Mouse (Mus musculus) kidney, postnatal 0 days (tissue): Measurements from ENCODE around the gene Esx1. TPM values are rescaled to one million over a fixed set of nuclear protein-coding genes. Genes with fewer than 3 reads are reported as not detected.
A peak's percentile ranks its signal among the peaks of the same experiment; 100 is the strongest.

Source experiments
- ATAC-seq: fragments of 200-750 bp; cut with Nextera tagmentation; replicated peaks from 2 replicates; pipeline ENCODE4 v1.8.0; 2017; ENCODE audit warnings: low read depth, moderate number of reproducible peaks, moderate TSS enrichment, moderate library complexity; ENCODE audit not compliant: low FRiP score
- DNase-seq: peaks from one replicate; pipeline ENCODE4 v3.0.0-alpha.2; 2016; ENCODE audit warnings: low spot score
- H3K27ac ChIP-seq: fragments of 300-500 bp; sonication (generic); 2 replicates; pipeline ENCODE4 v1.5.1; 2014; ENCODE audit warnings: mild to moderate bottlenecking
- H3K27me3 ChIP-seq: fragments of 300-500 bp; sonication (generic); 2 replicates; pipeline ENCODE4 v1.6.1; 2014; ENCODE audit warnings: low read length, mixed read lengths; ENCODE audit not compliant: insufficient read depth
- H3K36me3 ChIP-seq: fragments of 300-500 bp; sonication (generic); 2 replicates; pipeline ENCODE4 v1.6.1; 2014; ENCODE audit warnings: low read length, mixed read lengths; ENCODE audit not compliant: insufficient read depth
- H3K4me1 ChIP-seq: fragments of 300-500 bp; sonication (generic); replicated peaks from 2 replicates; pipeline ENCODE4 v1.6.1; 2014; ENCODE audit warnings: antibody characterized with exemption, low read length, mixed read lengths; ENCODE audit not compliant: insufficient read depth
- H3K4me2 ChIP-seq: fragments of 300-500 bp; sonication (generic); 2 replicates; pipeline ENCODE4 v1.6.1; 2014; ENCODE audit warnings: mild to moderate bottlenecking, low read length, moderate library complexity, mixed read lengths
- H3K4me3 ChIP-seq: fragments of 300-500 bp; sonication (generic); replicated peaks from 2 replicates; pipeline ENCODE4 v1.5.1; 2014; ENCODE audit warnings: low read depth, low read length
- H3K9ac ChIP-seq: fragments of 300-500 bp; sonication (generic); 2 replicates; pipeline ENCODE4 v1.6.1; 2014; ENCODE audit warnings: low read depth, low read length
- H3K9me3 ChIP-seq: fragments of 300-500 bp; sonication (generic); replicated peaks from 2 replicates; pipeline ENCODE4 v1.6.1; 2016; ENCODE audit warnings: low read length, inconsistent platforms, mixed read lengths
- CTCF ChIP-seq: IDR thresholded peaks from 2 replicates; pipeline ENCODE4 v1.5.1; 2016; ENCODE audit warnings: antibody characterized with exemption, low read depth, mild to moderate bottlenecking, moderate library complexity
- WGBS: fragments of 180-500 bp; shearing (Covaris S2); extraction: QIAGEN DNeasy Blood & Tissue Kit; methylation state at CpG from one replicate; pipeline ENCODE4 v1.1.7; 2014; 5-methylcytosine and 5-hydroxymethylcytosine counted together
- polyA plus RNA-seq: library from polyadenylated mRNA; unstranded; fragments of >200 nt; fragmentation: Nextera tagmentation; extraction: Ambion mirVana; gene quantifications from 2 replicates; pipeline ENCODE4 v1.2.1, GENCODE M21; 2015

Gene Esx1
- polyA plus RNA-seq = not detected in 2 replicates

- H3K4me2 ChIP-seq = peak within 1 kb of the TSS; percentile 21; the same call in 1 of the 2 replicates
- H3K27me3 ChIP-seq = peaks cover 34% of the 10 kb centered on the region
- 27% methylated on average over 19 of the region's 21 CpGs for WGBS
- H3K9me3 ChIP-seq = no peaks in the 10 kb centered on the region
- ATAC-seq (no peak), DNase-seq (no peak)
- no peak within 1 kb of the TSS for H3K27ac ChIP-seq
- no peaks in the 10 kb centered on the region for H3K4me1 ChIP-seq
- H3K9ac ChIP-seq = no peak within 1 kb of the TSS
- no peak within 1 kb of the TSS for H3K4me3 ChIP-seq
- no peaks in the 10 kb centered on the region for H3K36me3 ChIP-seq
- no peak for TF ChIP-seq CTCF
Measured at GRCm38 (mm10) chrX:137121718-137122117, at the start of gene Esx1. TSS of gene Esx1 (minus strand) at chrX:137122083.

- H3K4me3 ChIP-seq = no peak overlapping the region
- 47% methylated on average over 7 of the region's 7 CpGs for WGBS
- no peaks in the 10 kb centered on the region for H3K27me3 ChIP-seq
- no peak overlapping the region for H3K4me2 ChIP-seq
- ATAC-seq (no peak), DNase-seq (no peak)
- no peaks in the 10 kb centered on the region for H3K9me3 ChIP-seq
- H3K36me3 ChIP-seq = no peaks in the 10 kb centered on the region
- peak; percentile 48 for TF ChIP-seq CTCF
- no peaks in the 10 kb centered on the region for H3K4me1 ChIP-seq
- H3K9ac ChIP-seq = no peak overlapping the region
- H3K27ac ChIP-seq = no peak overlapping the region
Measured at GRCm38 (mm10) chrX:137170021-137170420, 48.1 kb upstream of the Esx1 start.

- H3K36me3 ChIP-seq = no peaks in the 10 kb centered on the region
- DNase-seq = no peak
- WGBS = 77% methylated on average over 7 of the region's 7 CpGs
- H3K4me2 ChIP-seq = no peak overlapping the region
- no peaks in the 10 kb centered on the region for H3K4me1 ChIP-seq
- H3K9me3 ChIP-seq = no peaks in the 10 kb centered on the region
- H3K27me3 ChIP-seq = no peaks in the 10 kb centered on the region
- no peak overlapping the region for H3K9ac ChIP-seq
- no peak overlapping the region for H3K4me3 ChIP-seq
- H3K27ac ChIP-seq = no peak overlapping the region
- TF ChIP-seq CTCF = no peak
- ATAC-seq = no peak
Measured at GRCm38 (mm10) chrX:137167658-137168057, 45.8 kb upstream of the Esx1 start.

- H3K4me3 ChIP-seq = no peak overlapping the region
- DNase-seq (no peak), ATAC-seq (no peak)
- H3K9me3 ChIP-seq = no peaks in the 10 kb centered on the region
- H3K4me2 ChIP-seq = no peak overlapping the region
- H3K4me1 ChIP-seq = no peaks in the 10 kb centered on the region
- no peak overlapping the region for H3K27ac ChIP-seq
- no peak overlapping the region for H3K9ac ChIP-seq
- WGBS = 81% methylated on average over 3 of the region's 3 CpGs
- H3K36me3 ChIP-seq = no peaks in the 10 kb centered on the region
- TF ChIP-seq CTCF = no peak
- H3K27me3 ChIP-seq = no peaks in the 10 kb centered on the region; the same call in 1 of the 2 replicates
Measured at GRCm38 (mm10) chrX:137165621-137166020, 43.7 kb upstream of the Esx1 start.

GRCm38 (mm10) chrX:137162700-137163099, 40.8 kb upstream of the Esx1 start:
- ATAC-seq = no peak
- no peak for TF ChIP-seq CTCF
- no peaks in the 10 kb centered on the region; the same call in 1 of the 2 replicates for H3K27me3 ChIP-seq
- no peaks in the 10 kb centered on the region for H3K9me3 ChIP-seq
- no peaks in the 10 kb centered on the region for H3K36me3 ChIP-seq
- no peak overlapping the region for H3K9ac ChIP-seq
- H3K4me3 ChIP-seq = no peak overlapping the region
- no peak overlapping the region for H3K4me2 ChIP-seq
- 74% methylated on average over 1 of the region's 1 CpGs for WGBS
- no peaks in the 10 kb centered on the region for H3K4me1 ChIP-seq
- H3K27ac ChIP-seq = no peak overlapping the region
- no peak for DNase-seq

- H3K36me3 ChIP-seq = no peaks in the 10 kb centered on the region
- no peak for TF ChIP-seq CTCF
- no peak overlapping the region for H3K9ac ChIP-seq
- H3K4me3 ChIP-seq = no peak overlapping the region
- ATAC-seq (no peak), DNase-seq (no peak)
- WGBS = 60% methylated on average over 3 of the region's 3 CpGs
- no peak overlapping the region for H3K4me2 ChIP-seq
- no peak overlapping the region for H3K27ac ChIP-seq
- no peaks in the 10 kb centered on the region for H3K4me1 ChIP-seq
- no peaks in the 10 kb centered on the region for H3K9me3 ChIP-seq
- H3K27me3 ChIP-seq = no peaks in the 10 kb centered on the region; the same call in 1 of the 2 replicates
Measured at GRCm38 (mm10) chrX:137160971-137161370, 39.1 kb upstream of the Esx1 start.

- no peak for TF ChIP-seq CTCF
- H3K27ac ChIP-seq = no peak overlapping the region
- H3K4me3 ChIP-seq = no peak overlapping the region
- H3K9me3 ChIP-seq = no peaks in the 10 kb centered on the region
- H3K9ac ChIP-seq = no peak overlapping the region
- no peaks in the 10 kb centered on the region for H3K4me1 ChIP-seq
- no peaks in the 10 kb centered on the region for H3K27me3 ChIP-seq
- H3K4me2 ChIP-seq = no peak overlapping the region
- WGBS = 91% methylated on average over 11 of the region's 11 CpGs
- no peaks in the 10 kb centered on the region for H3K36me3 ChIP-seq
- ATAC-seq (no peak), DNase-seq (no peak)
Measured at GRCm38 (mm10) chrX:137149050-137149449, 27.2 kb upstream of the Esx1 start.
